12 mouse cellular contexts compared by ENCODE assay signal in genomic region chr11:53637046-53637802, GRCm38 (mm10). TPM values are rescaled to one million over a fixed set of nuclear protein-coding genes. Genes with fewer than 3 reads are reported as not detected.
DNase-seq lines count a peak whose midpoint lies in the region; ATAC-seq lines count a peak whose summit lies in the region.
"Had no signal": no experiment of that assay in that cellular context is flagged by ENCODE, and none has a peak within 500 bp of the region (broad histone marks: within the 10 kb centered on the region; RNA-seq: fewer than 3 reads in every experiment).

No protein-coding gene starts in this region.

- no peak for DNase-seq in heart, postnatal 4 days
- no peak for DNase-seq in lung, postnatal 25 days (ENCODE audit: low spot score)
- peak; percentile 33 for DNase-seq in neural tube, embryonic 10.5 days (ENCODE audit: extremely low spot score, low spot score)
- no peak for DNase-seq in cerebellum, adult 11-12 months
- DNase-seq in retina, embryonic 14.5 days (ENCODE audit: low spot score), result no peak
- DNase-seq: layer of hippocampus, adult 9-11 months; lung, adult 2 months had no signal

- no peak overlapping the region for H3K9ac ChIP-seq in heart, embryonic 12.5 days
- H3K9ac ChIP-seq in lung, embryonic 16.5 days (ENCODE audit: low read length), result no peak overlapping the region
- H3K9ac ChIP-seq in embryonic facial prominence, embryonic 12.5 days, result no peak overlapping the region

- H3K27ac ChIP-seq in heart, embryonic 12.5 days (ENCODE audit: poor library complexity, severe bottlenecking), result no peak overlapping the region
- no peak overlapping the region for H3K27ac ChIP-seq in lung, embryonic 16.5 days (ENCODE audit: low read length)
- no peak overlapping the region for H3K27ac ChIP-seq in embryonic facial prominence, embryonic 12.5 days
- H3K27ac ChIP-seq: hindbrain, embryonic 15.5 days; neural tube, embryonic 13.5 days had no signal

- no peaks in the 10 kb centered on the region for H3K9me3 ChIP-seq in heart, embryonic 12.5 days (replicated peaks)
- H3K9me3 ChIP-seq in lung, embryonic 16.5 days (ENCODE audit: control insufficient read depth, low read length), result no peaks in the 10 kb centered on the region
- no peaks in the 10 kb centered on the region for H3K9me3 ChIP-seq in embryonic facial prominence, embryonic 12.5 days
- H3K9me3 ChIP-seq: hindbrain, embryonic 15.5 days; neural tube, embryonic 13.5 days had no signal

- peak overlapping the region; percentile 47 for H3K4me2 ChIP-seq in heart, embryonic 12.5 days
- peak overlapping the region; percentile 30 for H3K4me2 ChIP-seq in lung, embryonic 16.5 days (ENCODE audit: low read depth, low read length)
- H3K4me2 ChIP-seq in embryonic facial prominence, embryonic 12.5 days (replicated peaks), result peak overlapping the region; percentile 36

- H3K36me3 ChIP-seq in heart, embryonic 12.5 days, result no peaks in the 10 kb centered on the region
- no peaks in the 10 kb centered on the region for H3K36me3 ChIP-seq in lung, embryonic 16.5 days (ENCODE audit: control insufficient read depth, insufficient read depth, low read length)
- no peaks in the 10 kb centered on the region for H3K36me3 ChIP-seq in embryonic facial prominence, embryonic 12.5 days
- H3K36me3 ChIP-seq: hindbrain, embryonic 15.5 days; neural tube, embryonic 13.5 days had no signal

- WGBS in heart, embryonic 12.5 days, result 18% methylated on average over 21 of the region's 21 CpGs
- WGBS in lung, embryonic 16.5 days, result 22% methylated on average over 21 of the region's 21 CpGs
- 11% methylated on average over 21 of the region's 21 CpGs for WGBS in embryonic facial prominence, embryonic 12.5 days

- H3K4me1 ChIP-seq in heart, embryonic 12.5 days (replicated peaks), result peaks cover 16% of the 10 kb centered on the region
- peaks cover 7% of the 10 kb centered on the region for H3K4me1 ChIP-seq in lung, embryonic 16.5 days (replicated peaks; ENCODE audit: control insufficient read depth, insufficient read depth, low read length)
- peaks cover 16% of the 10 kb centered on the region for H3K4me1 ChIP-seq in embryonic facial prominence, embryonic 12.5 days

- no peak for ATAC-seq in heart, embryonic 12.5 days (ENCODE audit: insufficient number of reproducible peaks, low FRiP score)
- no peak for ATAC-seq in lung, embryonic 16.5 days (ENCODE audit: low read depth)
- ATAC-seq in embryonic facial prominence, embryonic 12.5 days (ENCODE audit: insufficient number of reproducible peaks, insufficient read depth, low FRiP score, low TSS enrichment), result no peak

- H3K27me3 ChIP-seq in heart, embryonic 12.5 days (replicated peaks), result peaks cover 26% of the 10 kb centered on the region
- H3K27me3 ChIP-seq in lung, embryonic 16.5 days (ENCODE audit: control insufficient read depth, insufficient read depth, low read depth, low read length), result peaks cover 9% of the 10 kb centered on the region
- 0 out of 2 replicates have a peak, but pooled peaks cover 12% of the 10 kb centered on the region for H3K27me3 ChIP-seq in embryonic facial prominence, embryonic 12.5 days

- no peak overlapping the region for H3K4me3 ChIP-seq in heart, embryonic 12.5 days
- no peak overlapping the region for H3K4me3 ChIP-seq in lung, embryonic 16.5 days (ENCODE audit: low read length)
- H3K4me3 ChIP-seq in embryonic facial prominence, embryonic 12.5 days, result no peak overlapping the region

RNA-seq across cellular contexts. Expression of gene Il13, which starts 2.7 kb away (rescaled TPM):
- not detected in 2 replicates for polyA plus RNA-seq in heart, embryonic 12.5 days (2016; fragmentation: Nextera tagmentation; extraction: Ambion mirVana)
- not detected for total RNA-seq in heart, postnatal 4 days (2021)
- polyA plus RNA-seq in lung, embryonic 16.5 days (2015; fragmentation: Nextera tagmentation; extraction: Ambion mirVana), result not detected in 2 replicates
- polyA plus RNA-seq in embryonic facial prominence, embryonic 12.5 days (2016; fragmentation: Nextera tagmentation; extraction: Ambion mirVana), result not detected in 2 replicates
- polyA plus RNA-seq: hindbrain, embryonic 15.5 days; lung, adult 2 months; neural tube, embryonic 13.5 days had no signal

RNA-seq across cellular contexts. Expression of gene Il4, which starts 18.8 kb away (rescaled TPM):
- polyA plus RNA-seq in heart, embryonic 12.5 days (2016; fragmentation: Nextera tagmentation; extraction: Ambion mirVana), result 0.83 TPM in 1 of 2 replicates, not detected in the other
- total RNA-seq in heart, postnatal 4 days (2021), result not detected
- 1.0 and 1.4 TPM in 2 replicates for polyA plus RNA-seq in lung, embryonic 16.5 days (2015; fragmentation: Nextera tagmentation; extraction: Ambion mirVana)
- polyA plus RNA-seq in embryonic facial prominence, embryonic 12.5 days (2016; fragmentation: Nextera tagmentation; extraction: Ambion mirVana), result 1.2 and 2.3 TPM in 2 replicates
- polyA plus RNA-seq: lung, adult 2 months had no signal
